Mouse (Mus musculus) lung, adult 2 months (tissue): Measurements from ENCODE around the gene Klk6.

ENCODE experiments used
- CTCF ChIP-seq: fragments of 200-500 bp; IDR thresholded peaks from 2 replicates; pipeline ENCODE4 v1.5.1; 2011; ENCODE audit warnings: mild to moderate bottlenecking, low read length, control low read depth; ENCODE audit not compliant: insufficient read depth
- POLR2A ChIP-seq: fragments of 200-500 bp; IDR thresholded peaks from 2 replicates; pipeline ENCODE4 v1.6.1; 2011; ENCODE audit warnings: low read depth, mild to moderate bottlenecking, control low read depth, low read length, borderline replicate concordance; ENCODE audit errors: extremely low read depth

DNA sequence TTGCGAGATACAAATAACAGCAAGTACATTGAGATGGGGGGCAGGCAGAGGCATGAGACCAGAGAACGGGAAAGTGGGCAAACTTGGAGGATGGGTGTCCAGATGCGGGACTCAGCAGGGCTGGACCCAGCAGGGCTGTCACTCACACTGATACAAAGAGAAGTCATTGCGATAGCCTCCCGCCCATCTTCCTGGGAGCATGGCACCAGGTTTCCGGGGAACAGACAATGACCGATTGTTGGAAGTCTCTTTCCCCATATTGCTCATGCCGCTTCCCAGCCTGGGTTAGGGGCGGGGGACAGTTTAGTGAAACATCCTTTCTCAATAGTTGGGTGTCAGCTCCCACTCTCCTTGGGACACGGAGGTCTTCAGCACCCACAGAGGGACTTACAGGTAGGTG, at the start of gene Klk6:
- TF ChIP-seq CTCF (no peak), POLR2A (no peak)
